Mouse (Mus musculus): ENCODE results near the gene Gkn2. TPM values are rescaled to one million over a fixed set of nuclear protein-coding genes. Genes with fewer than 3 reads are reported as not detected.

Gkn2 gene
- not detected in 2 replicates for polyA plus RNA-seq (2012; ENCODE audit: low replicate concordance)

GRCm38 (mm10) chr6:87373057-87373456, at the start of gene Gkn2:
Gkn2 (plus strand) TSS chr6:87373357.

GRCm38 (mm10) chr6:87335091-87335934, 37.8 kb upstream of the Gkn2 start, which contains the start of gene Antxr1:
Antxr1 (minus strand) TSS chr6:87335821.

GRCm38 (mm10) chr6:87350829-87351228, 22.3 kb upstream of the Gkn2 start, which contains the start of gene Gkn1:
Gkn1 (minus strand) TSS chr6:87350942.

DNA sequence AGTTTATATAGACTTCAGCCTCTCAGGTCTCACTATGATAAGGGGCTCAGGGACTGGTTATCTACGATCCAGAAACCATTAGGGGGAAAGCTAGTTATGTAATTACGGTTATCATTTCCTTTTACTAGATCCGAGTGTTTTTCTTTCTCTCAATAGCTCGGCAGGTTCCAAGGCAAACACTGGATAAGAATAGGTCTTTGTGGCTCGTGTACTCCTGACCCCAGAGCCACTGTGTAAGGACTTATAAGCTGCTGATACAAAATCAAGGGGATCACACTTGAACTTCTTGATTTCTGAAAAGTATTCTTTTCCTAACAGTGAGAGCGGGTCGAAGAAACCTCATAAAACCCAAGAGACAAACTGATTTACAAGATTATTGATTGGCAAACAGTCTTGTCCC, 15.7 kb downstream of the Gkn2 start, which contains the start of gene Gkn3:
TSS of gene Gkn3 (minus strand) at position 59 of the 400 bp plus-strand sequence.

GRCm38 (mm10) chr6:87428487-87429044, 55.4 kb downstream of the Gkn2 start, which contains the start of gene Bmp10:
Bmp10 (plus strand) TSS chr6:87428994.

Other genes with a start within 250 kb of the Gkn2 start
- 0.07 and 0.28 TPM in 2 replicates for gene Antxr1, start 37.5 kb upstream of the Gkn2 start, polyA plus RNA-seq (2012; ENCODE audit: low replicate concordance)
- gene Gkn1, start 22.4 kb upstream of the Gkn2 start, polyA plus RNA-seq (2012; ENCODE audit: low replicate concordance) = not detected in 2 replicates
- not detected in 2 replicates for gene Gkn3, start 15.6 kb downstream of the Gkn2 start, polyA plus RNA-seq (2012; ENCODE audit: low replicate concordance)
- not detected in 2 replicates for gene Bmp10, start 55.6 kb downstream of the Gkn2 start, polyA plus RNA-seq (2012; ENCODE audit: low replicate concordance)
- gene Arhgap25, start 159.9 kb downstream of the Gkn2 start, polyA plus RNA-seq (2012; ENCODE audit: low replicate concordance) = 2.2 and 3.6 TPM in 2 replicates
- 0.57 and 0.87 TPM in 2 replicates for gene Prokr1, start 217.4 kb downstream of the Gkn2 start, polyA plus RNA-seq (2012; ENCODE audit: low replicate concordance)

Data from leukemia stem cell, adult 10-12 weeks (primary cell).